Mouse (Mus musculus): ENCODE data around the gene OR5BS1P. TPM values are rescaled to one million over a fixed set of nuclear protein-coding genes. Genes with fewer than 3 reads are reported as not detected.
"Not testable (repeated sequence)": the region's sequence is repeated elsewhere in the genome, so short reads cannot be mapped to it uniquely, and the experiment has no call there.

Gene OR5BS1P
- polyA plus RNA-seq, 1 experiment from 2014 or later, result not detected

DNA sequence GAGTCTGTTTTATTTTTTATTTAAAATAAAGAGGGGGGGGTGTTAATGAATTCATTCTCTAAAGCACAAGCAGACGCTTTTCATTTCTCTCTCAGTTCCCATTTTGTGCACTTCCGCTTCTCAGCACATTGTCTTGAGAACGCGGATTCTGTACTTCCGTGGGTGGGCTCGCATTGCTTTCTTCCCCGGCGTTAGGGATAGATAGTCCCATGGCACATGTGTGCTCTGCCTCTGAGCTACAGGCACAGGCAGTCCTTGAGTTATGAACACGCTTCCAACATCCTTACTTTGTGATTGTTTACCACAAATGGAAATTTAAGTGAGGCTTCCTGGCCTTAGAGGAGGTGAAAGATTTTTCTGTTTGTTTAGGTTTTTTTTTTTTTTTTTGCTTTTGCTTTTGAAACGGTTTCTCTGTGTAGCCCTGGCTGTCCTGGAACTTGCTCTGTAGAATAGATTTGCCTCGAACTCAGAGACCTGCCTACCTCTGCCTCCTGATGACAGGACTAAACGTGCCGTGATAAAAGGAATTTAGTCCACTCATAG, 41.8 kb downstream of the OR5BS1P start:
- Histone ChIP-seq H3K27ac (replicated peaks) (no peak overlapping the region), H3K36me3 (0 out of 2 replicates have a peak, but pooled peaks cover 8% of the 10 kb centered on the region), H3K9me3 (replicated peaks) (no peaks in the 10 kb centered on the region), H3K4me3 (no peak overlapping the region), H3K27me3 (ENCODE audit: low read depth, poor library complexity, severe bottlenecking) (no peaks in the 10 kb centered on the region), H3K4me1 (peaks cover 29% of the 10 kb centered on the region)
- WGBS, result 69% methylated on average over 13 of the region's 13 CpGs
- DNase-seq (ENCODE audit: low spot score), result no peak

DNA sequence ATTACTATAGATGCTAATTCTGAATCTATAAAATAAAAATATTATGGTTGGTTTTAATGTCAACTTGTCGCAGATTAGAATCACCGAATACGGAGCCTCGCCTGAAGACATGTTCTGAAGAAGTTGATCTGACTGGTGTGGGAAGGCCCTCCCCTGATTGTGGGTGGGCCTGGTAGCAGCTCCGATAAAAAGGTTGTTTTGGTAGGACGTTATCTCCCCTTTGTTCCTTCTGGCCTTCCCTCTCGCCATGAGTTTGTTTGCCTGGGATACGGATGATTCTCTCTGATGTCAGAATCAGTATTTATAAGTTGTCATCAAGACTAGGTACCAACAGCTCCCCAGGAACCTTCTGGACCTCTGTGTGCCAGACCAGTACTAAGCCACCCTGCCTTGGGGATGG, 42.5 kb downstream of the OR5BS1P start:
- 59% methylated on average over 8 of the region's 8 CpGs for WGBS
- Histone ChIP-seq H3K4me3 (no peak overlapping the region), H3K4me1 (peaks cover 29% of the 10 kb centered on the region), H3K27ac (replicated peaks) (no peak overlapping the region), H3K27me3 (ENCODE audit: low read depth, poor library complexity, severe bottlenecking) (no peaks in the 10 kb centered on the region), H3K36me3 (peaks cover 14% of the 10 kb centered on the region), H3K9me3 (replicated peaks) (no peaks in the 10 kb centered on the region)
- DNase-seq (ENCODE audit: low spot score), result no peak

DNA sequence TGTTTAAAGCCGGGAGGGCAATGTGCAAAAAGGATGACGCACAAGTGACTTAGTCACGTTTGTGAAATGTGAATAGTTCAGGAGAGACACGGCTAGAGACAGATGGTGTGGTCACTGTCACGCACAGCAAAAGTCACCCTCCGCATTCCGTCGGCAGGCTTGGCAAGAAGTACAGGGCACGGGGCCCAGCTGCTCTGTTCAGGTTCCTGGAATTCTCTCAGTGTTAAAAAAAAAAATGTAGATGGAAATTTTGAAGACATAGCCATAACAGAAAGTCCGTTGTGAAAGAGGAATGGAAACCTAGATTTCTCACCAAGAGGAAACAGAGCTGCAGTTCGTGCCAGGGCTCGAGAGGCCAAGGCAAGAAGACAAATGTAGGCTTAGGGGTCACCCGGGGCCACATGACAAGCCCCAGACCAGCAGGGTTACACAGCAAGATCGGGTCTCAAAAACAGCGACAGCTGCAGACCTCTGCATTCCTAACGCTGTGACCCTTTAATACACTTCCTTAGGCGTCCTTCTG, 43.2 kb downstream of the OR5BS1P start:
- Histone ChIP-seq H3K36me3 (peaks cover 20% of the 10 kb centered on the region), H3K9me3 (replicated peaks) (no peaks in the 10 kb centered on the region), H3K4me3 (no peak overlapping the region), H3K27ac (replicated peaks) (no peak overlapping the region), H3K27me3 (ENCODE audit: low read depth, poor library complexity, severe bottlenecking) (no peaks in the 10 kb centered on the region), H3K4me1 (peaks cover 29% of the 10 kb centered on the region)
- WGBS, result 56% methylated on average over 17 of the region's 17 CpGs
- DNase-seq (ENCODE audit: low spot score), result no peak

DNA sequence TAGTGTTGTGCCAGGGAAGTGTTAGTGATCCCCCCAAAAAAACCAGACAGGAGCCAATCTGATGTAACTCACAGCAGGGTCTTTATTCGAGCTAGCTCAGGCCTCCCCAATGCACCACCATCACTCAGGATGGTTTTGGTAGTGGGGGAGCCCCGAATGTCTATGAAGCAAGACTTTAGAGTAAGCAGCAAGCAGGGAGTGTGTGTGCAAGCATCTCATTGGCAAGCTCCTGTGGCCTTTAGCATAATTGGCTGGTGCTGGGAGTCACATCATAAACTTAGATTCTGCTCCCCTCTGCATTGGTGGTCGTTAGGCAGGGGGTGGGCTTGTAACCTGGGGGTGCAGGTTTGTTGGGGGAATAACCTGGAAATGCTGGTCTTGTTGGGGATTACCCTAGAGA, 44.0 kb downstream of the OR5BS1P start:
- 85% methylated on average over 3 of the region's 3 CpGs for WGBS
- Histone ChIP-seq H3K4me1 (peaks cover 29% of the 10 kb centered on the region), H3K36me3 (peaks cover 28% of the 10 kb centered on the region)
- not testable (repeated sequence) for DNase-seq (ENCODE audit: low spot score); H3K4me3 ChIP-seq; H3K27ac ChIP-seq (replicated peaks); H3K27me3 ChIP-seq (ENCODE audit: low read depth, poor library complexity, severe bottlenecking); H3K9me3 ChIP-seq (replicated peaks)

DNA sequence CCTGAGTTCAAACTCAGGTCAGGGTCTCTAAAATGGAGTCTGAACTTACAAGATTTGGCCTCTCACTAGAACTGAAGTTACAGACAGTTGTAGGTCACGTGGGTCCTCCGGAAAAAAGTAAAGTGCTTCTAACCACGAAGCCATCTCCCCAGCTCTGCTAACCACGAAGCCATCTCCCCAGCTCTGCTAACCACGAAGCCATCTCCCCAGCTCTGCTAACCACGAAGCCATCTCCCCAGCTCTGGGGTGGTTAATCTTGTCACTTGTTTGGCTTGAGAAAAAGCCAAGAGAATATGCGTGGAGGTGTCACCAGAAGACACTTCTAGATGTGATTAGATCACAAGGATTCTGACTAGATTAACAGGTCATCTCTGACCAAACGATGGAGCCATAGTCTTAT, 44.5 kb downstream of the OR5BS1P start:
- Histone ChIP-seq H3K4me1 (peaks cover 29% of the 10 kb centered on the region), H3K27ac (replicated peaks) (no peak overlapping the region), H3K4me3 (no peak overlapping the region), H3K9me3 (replicated peaks) (no peaks in the 10 kb centered on the region), H3K27me3 (ENCODE audit: low read depth, poor library complexity, severe bottlenecking) (no peaks in the 10 kb centered on the region), H3K36me3 (peaks cover 28% of the 10 kb centered on the region)
- DNase-seq (ENCODE audit: low spot score), result no peak
- WGBS, result 85% methylated on average over 8 of the region's 8 CpGs

DNA sequence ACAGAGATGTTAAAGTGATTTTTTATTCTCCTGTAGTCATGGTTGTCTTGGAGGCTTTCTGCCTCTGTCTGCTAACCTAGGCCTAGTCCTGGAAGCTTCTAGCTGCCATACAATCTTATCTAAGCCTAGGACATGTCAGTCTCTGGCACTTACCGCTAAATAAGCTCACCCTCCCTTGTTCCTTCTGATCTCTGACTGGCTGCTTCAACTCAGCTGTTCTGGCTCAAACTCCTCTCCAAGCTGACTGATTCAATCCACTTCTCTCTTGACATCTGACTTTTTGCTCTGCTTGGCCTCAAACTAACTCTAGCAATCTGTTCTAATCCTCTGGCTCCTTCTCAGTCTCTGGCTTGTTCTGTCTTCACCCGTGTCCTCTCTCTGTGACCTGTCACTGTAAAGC, 45.1 kb downstream of the OR5BS1P start:
- DNase-seq (ENCODE audit: low spot score); H3K4me3 ChIP-seq; H3K27ac ChIP-seq (replicated peaks); H3K9me3 ChIP-seq (replicated peaks); H3K27me3 ChIP-seq (ENCODE audit: low read depth, poor library complexity, severe bottlenecking): not testable (repeated sequence)
- H3K4me1 ChIP-seq, result peaks cover 29% of the 10 kb centered on the region
- 87% methylated on average over 2 of the region's 2 CpGs for WGBS
- peaks cover 34% of the 10 kb centered on the region for H3K36me3 ChIP-seq

DNA sequence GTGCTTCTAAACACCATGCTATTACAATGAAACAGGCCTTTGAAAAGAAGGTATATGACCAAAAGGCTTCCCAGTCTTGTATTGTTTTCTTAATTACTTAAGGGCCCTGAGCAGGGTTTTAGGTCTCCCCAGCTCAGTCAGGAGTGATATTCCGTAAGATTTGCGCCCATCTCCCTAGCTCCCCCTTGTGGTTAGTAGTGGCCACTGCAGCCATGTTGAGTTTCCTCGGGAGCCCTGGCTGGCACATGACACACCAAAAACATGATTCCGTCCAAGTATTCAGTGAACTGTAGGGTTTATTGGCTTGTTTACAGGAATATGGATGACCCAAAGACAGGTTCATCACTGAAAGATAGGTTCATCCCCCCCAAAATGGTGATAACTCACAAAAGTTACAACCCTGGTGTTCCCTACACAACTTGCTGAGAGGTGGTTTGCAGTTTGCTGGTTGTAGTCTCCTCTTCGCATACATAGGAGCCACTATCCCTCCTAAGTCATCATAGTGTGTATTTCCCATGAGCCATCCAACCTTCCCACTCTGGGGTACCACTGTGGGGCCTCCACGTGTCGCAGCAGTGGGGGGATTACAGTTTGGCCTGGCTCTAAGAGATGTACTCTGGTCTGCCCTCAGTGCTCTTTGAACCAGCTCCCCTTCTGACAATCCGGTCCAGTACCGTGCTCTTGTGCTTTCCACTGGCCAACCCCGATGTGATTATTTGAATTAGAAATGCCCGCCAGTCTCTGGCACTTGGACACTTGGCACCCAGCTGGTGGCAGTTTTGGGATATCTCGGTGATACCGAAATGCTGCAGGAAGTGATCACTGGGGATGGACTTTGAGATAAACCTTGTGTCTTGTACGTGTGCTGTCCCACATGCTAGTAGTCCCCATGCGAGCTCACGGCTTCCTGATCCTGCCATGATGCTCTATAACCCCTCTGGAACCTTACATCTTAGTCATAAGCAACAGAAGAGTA, 48.0 kb downstream of the OR5BS1P start:
- Histone ChIP-seq H3K27ac (replicated peaks) (no peak overlapping the region), H3K27me3 (ENCODE audit: low read depth, poor library complexity, severe bottlenecking) (no peaks in the 10 kb centered on the region), H3K4me1 (peaks cover 9% of the 10 kb centered on the region), H3K4me3 (no peak overlapping the region), H3K9me3 (replicated peaks) (no peaks in the 10 kb centered on the region), H3K36me3 (peaks cover 62% of the 10 kb centered on the region)
- DNase-seq (ENCODE audit: low spot score), result peak; percentile 60
- WGBS, result 71% methylated on average over 16 of the region's 16 CpGs

DNA sequence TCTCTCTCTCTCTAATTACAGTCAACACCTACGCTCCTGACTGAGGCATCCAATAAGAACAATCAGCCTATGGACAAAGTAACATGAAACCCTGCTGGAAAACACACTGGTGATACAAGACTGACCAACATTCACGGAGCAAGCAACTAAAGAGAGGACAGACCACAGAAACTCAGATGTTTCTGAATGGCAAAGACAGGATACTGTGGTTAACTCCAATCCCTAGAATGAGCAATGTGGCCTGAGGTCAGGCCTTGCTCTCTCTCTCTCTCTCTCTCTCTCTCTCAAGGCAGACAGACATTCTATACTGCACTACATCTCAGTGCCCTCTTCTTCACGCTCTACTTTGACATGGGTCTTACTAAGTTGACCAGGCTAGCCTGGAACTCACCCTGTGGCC, 51.5 kb downstream of the OR5BS1P start:
- Histone ChIP-seq H3K36me3 (peaks cover 90% of the 10 kb centered on the region), H3K27ac (replicated peaks) (no peak overlapping the region), H3K27me3 (ENCODE audit: low read depth, poor library complexity, severe bottlenecking) (no peaks in the 10 kb centered on the region), H3K9me3 (replicated peaks) (no peaks in the 10 kb centered on the region), H3K4me3 (no peak overlapping the region), H3K4me1 (no peaks in the 10 kb centered on the region)
- WGBS, result 95% methylated on average over 3 of the region's 3 CpGs
- DNase-seq (ENCODE audit: low spot score), result no peak

DNA sequence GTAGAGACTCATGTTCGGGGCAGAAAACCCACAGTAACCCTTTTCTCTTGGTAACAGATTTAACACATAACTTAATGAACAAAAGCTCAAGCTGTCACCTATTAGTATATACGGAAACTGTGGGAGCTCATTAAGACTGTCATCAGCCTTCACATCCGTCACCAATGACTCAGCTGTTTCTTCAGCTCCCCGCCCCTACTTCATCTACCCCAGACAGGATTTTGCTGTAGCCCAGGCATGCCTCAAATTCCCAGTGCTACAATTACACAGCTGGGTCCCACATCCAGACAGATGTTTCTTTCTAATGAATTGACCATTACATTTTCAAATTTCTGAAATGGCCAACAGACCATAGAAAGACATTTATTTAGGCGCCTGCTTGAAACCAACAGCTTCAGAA, 56.4 kb downstream of the OR5BS1P start:
- Histone ChIP-seq H3K36me3 (peaks cover 100% of the 10 kb centered on the region), H3K9me3 (replicated peaks) (no peaks in the 10 kb centered on the region), H3K4me1 (no peaks in the 10 kb centered on the region), H3K4me3 (no peak overlapping the region), H3K27ac (replicated peaks) (no peak overlapping the region), H3K27me3 (ENCODE audit: low read depth, poor library complexity, severe bottlenecking) (no peaks in the 10 kb centered on the region)
- 87% methylated on average over 5 of the region's 5 CpGs for WGBS
- no peak for DNase-seq (ENCODE audit: low spot score)

DNA sequence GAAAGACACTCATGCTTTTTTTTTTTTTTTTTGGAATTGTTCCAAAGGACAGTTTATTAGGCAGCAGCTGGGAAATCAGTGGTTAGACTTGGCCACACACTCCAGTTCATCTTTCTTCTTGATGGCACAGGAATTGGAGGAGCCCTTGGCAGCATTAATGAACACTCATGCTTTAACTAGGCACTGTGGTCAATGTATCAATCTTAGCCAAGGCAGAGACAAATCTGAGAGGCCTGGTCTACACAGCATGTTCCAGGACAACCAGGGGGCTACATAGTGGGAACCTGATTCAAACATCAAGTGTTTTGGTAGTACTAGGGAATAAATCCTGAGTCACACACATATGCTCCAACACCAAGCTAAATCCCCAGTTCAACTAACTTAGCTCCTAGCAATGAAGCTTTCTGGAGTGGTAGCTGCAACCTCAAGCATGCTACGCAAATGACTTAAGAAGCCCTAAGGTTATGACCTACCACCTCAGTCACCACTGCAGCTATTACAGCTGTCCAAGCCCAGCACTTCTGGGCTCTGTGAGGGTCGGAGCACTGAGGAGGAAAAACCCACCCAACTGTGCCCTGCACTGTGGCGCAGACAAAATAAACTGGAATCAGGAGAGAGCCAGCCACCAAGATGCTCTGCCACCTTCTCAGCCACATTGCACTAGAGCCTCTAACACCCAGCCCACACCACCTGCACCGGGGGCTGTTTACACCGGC, 57.5 kb downstream of the OR5BS1P start:
- Histone ChIP-seq H3K4me1 (peaks cover 5% of the 10 kb centered on the region), H3K4me3 (no peak overlapping the region), H3K36me3 (peaks cover 100% of the 10 kb centered on the region), H3K27ac (replicated peaks) (no peak overlapping the region), H3K9me3 (replicated peaks) (no peaks in the 10 kb centered on the region), H3K27me3 (ENCODE audit: low read depth, poor library complexity, severe bottlenecking) (no peaks in the 10 kb centered on the region)
- no peak for DNase-seq (ENCODE audit: low spot score)
- whole genome bisulfite sequencing, result 95% methylated on average over 5 of the region's 5 CpGs

DNA sequence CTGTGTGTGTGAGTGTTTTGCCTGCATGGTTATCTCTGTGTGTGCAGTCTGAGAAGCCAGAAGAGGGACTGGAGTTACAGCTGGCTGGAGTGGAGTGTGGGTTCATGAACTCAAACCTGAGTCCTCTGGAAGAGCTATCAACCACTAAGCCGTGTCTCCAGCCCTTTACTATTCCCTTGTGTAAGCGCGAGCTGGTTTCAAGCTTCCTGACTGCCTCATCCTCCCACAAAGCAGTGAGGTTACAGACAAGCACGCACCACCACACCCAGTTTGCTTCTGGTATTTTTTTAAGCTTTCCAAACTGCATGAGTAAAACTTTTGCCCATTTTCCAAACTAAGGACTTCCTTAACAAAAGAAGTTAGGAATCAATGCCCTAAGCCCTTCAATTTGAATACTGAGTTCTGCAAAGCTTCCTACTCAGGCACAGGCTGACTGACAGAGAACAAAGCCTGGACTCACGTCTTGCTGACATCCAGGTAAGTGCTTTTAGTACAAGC, 58.4 kb downstream of the OR5BS1P start:
- DNase-seq (ENCODE audit: low spot score), result no peak
- Histone ChIP-seq H3K27me3 (ENCODE audit: low read depth, poor library complexity, severe bottlenecking) (no peaks in the 10 kb centered on the region), H3K4me3 (no peak overlapping the region), H3K27ac (replicated peaks) (no peak overlapping the region), H3K36me3 (peaks cover 94% of the 10 kb centered on the region), H3K9me3 (replicated peaks) (no peaks in the 10 kb centered on the region), H3K4me1 (peaks cover 14% of the 10 kb centered on the region)
- 91% methylated on average over 5 of the region's 5 CpGs for WGBS

Measured in midbrain, embryonic 10.5 days (tissue).